Comparison of ENCODE assay signal across 9 mouse cellular contexts in genomic region chr1:184447911-184448310, GRCm38 (mm10).
DNase-seq lines count a peak whose midpoint lies in the region; ATAC-seq and TF ChIP-seq lines count a peak whose summit lies in the region.
"Had no signal": no experiment of that assay in that cellular context is flagged by ENCODE, and none has a peak within 500 bp of the region (broad histone marks: within the 10 kb centered on the region; RNA-seq: fewer than 3 reads in every experiment).

No protein-coding gene starts in this region.

- no peak overlapping the region for H3K9ac ChIP-seq in kidney, embryonic 14.5 days (ENCODE audit: low read depth, low read length)
- no peak overlapping the region for H3K9ac ChIP-seq in embryonic facial prominence, embryonic 11.5 days (replicated peaks; ENCODE audit: low read length)
- no peak overlapping the region for H3K9ac ChIP-seq in limb, embryonic 11.5 days (ENCODE audit: low read length)
- H3K9ac ChIP-seq: heart, embryonic 15.5 days had no signal

- no peak overlapping the region for H3K27ac ChIP-seq in kidney, embryonic 14.5 days (ENCODE audit: low read depth, low read length)
- H3K27ac ChIP-seq in embryonic facial prominence, embryonic 11.5 days (replicated peaks; ENCODE audit: low read depth, low read length), result no peak overlapping the region
- no peak overlapping the region for H3K27ac ChIP-seq in limb, embryonic 11.5 days (replicated peaks; ENCODE audit: low read depth, low read length)
- H3K27ac ChIP-seq in olfactory bulb, adult 2 months (ENCODE audit: insufficient read depth, low read depth, low read length), result no peak overlapping the region
- H3K27ac ChIP-seq: heart, embryonic 15.5 days had no signal

- DNase-seq in kidney, adult 18-20 months, result peak; percentile 78
- DNase-seq in adrenal gland, postnatal 14 days, result peak; percentile 90
- DNase-seq in embryonic facial prominence, embryonic 11.5 days (ENCODE audit: low spot score), result peak; percentile 75
- DNase-seq in limb, embryonic 11.5 days (ENCODE audit: low spot score), result peak; percentile 81
- DNase-seq in thymus, postnatal 14 days, result peak; percentile 86

- peak; percentile 43; the same call in 1 of the 2 replicates for TF ChIP-seq CTCF in olfactory bulb, adult 2 months (IDR thresholded peaks at IDR 0.05; ENCODE audit: insufficient read depth, low read depth, low read length)

- no peaks in the 10 kb centered on the region for H3K4me1 ChIP-seq in kidney, embryonic 14.5 days (ENCODE audit: control insufficient read depth, insufficient read depth, low read length)
- H3K4me1 ChIP-seq in embryonic facial prominence, embryonic 11.5 days (ENCODE audit: control insufficient read depth, insufficient read depth, low read length), result no peaks in the 10 kb centered on the region
- H3K4me1 ChIP-seq in limb, embryonic 11.5 days (ENCODE audit: control insufficient read depth, insufficient read depth, low read length), result no peaks in the 10 kb centered on the region
- H3K4me1 ChIP-seq in olfactory bulb, adult 2 months (ENCODE audit: control insufficient read depth, insufficient read depth, low read length), result no peaks in the 10 kb centered on the region

- ATAC-seq in kidney, embryonic 14.5 days (ENCODE audit: low FRiP score, low TSS enrichment), result no peak
- ATAC-seq in embryonic facial prominence, embryonic 11.5 days (replicated peaks; ENCODE audit: insufficient number of reproducible peaks, low FRiP score, low TSS enrichment, low read depth), result no peak
- ATAC-seq in hematopoietic stem cell, adult 5-6 weeks (replicated peaks in 1 of 2; ENCODE audit: insufficient read depth in 1 of 2, low FRiP score in 2 of 2, low TSS enrichment in 1 of 2, low read depth in 1 of 2, poor library complexity in 2 of 2, severe bottlenecking in 2 of 2), result peak; percentile 65 to 81; a peak in 2 of 4 replicates
- no peak for ATAC-seq in limb, embryonic 11.5 days (ENCODE audit: insufficient number of reproducible peaks, low FRiP score, low TSS enrichment, low read depth)

- WGBS in kidney, embryonic 14.5 days, result 61% methylated on average over 7 of the region's 7 CpGs
- 51% methylated on average over 7 of the region's 7 CpGs for WGBS in embryonic facial prominence, embryonic 11.5 days
- 57% methylated on average over 7 of the region's 7 CpGs for WGBS in limb, embryonic 11.5 days
- WGBS in olfactory bulb, adult 2 months, result 68% methylated on average over 7 of the region's 7 CpGs

- no peak overlapping the region for H3K4me3 ChIP-seq in kidney, embryonic 14.5 days (ENCODE audit: low read length)
- no peak overlapping the region for H3K4me3 ChIP-seq in embryonic facial prominence, embryonic 11.5 days (ENCODE audit: low read depth, low read length)
- H3K4me3 ChIP-seq in limb, embryonic 11.5 days (ENCODE audit: low read depth, low read length), result no peak overlapping the region
- no peak overlapping the region for H3K4me3 ChIP-seq in olfactory bulb, adult 2 months (ENCODE audit: insufficient read depth, low read depth, low read length)
- H3K4me3 ChIP-seq: heart, embryonic 15.5 days had no signal

- TF ChIP-seq POLR2A in olfactory bulb, adult 2 months (IDR thresholded peaks at IDR 0.05; ENCODE audit: insufficient read depth, low read depth, low read length), result no peak

- H3K27me3 ChIP-seq in kidney, embryonic 14.5 days (ENCODE audit: control insufficient read depth, insufficient read depth, low read length), result no peaks in the 10 kb centered on the region
- H3K27me3 ChIP-seq in embryonic facial prominence, embryonic 11.5 days (ENCODE audit: control insufficient read depth, insufficient read depth, low read length), result no peaks in the 10 kb centered on the region
- H3K27me3 ChIP-seq in limb, embryonic 11.5 days (ENCODE audit: control insufficient read depth, insufficient read depth, low read length), result no peaks in the 10 kb centered on the region

- H3K9me3 ChIP-seq in kidney, embryonic 14.5 days (ENCODE audit: control insufficient read depth, low read length), result no peaks in the 10 kb centered on the region
- H3K9me3 ChIP-seq in embryonic facial prominence, embryonic 11.5 days (replicated peaks; ENCODE audit: control insufficient read depth, low read length), result no peaks in the 10 kb centered on the region
- no peaks in the 10 kb centered on the region for H3K9me3 ChIP-seq in limb, embryonic 11.5 days (ENCODE audit: control insufficient read depth, low read length)
- H3K9me3 ChIP-seq: heart, embryonic 15.5 days had no signal

- no peaks in the 10 kb centered on the region for H3K36me3 ChIP-seq in kidney, embryonic 14.5 days (ENCODE audit: control insufficient read depth, insufficient read depth, low read length)
- H3K36me3 ChIP-seq in embryonic facial prominence, embryonic 11.5 days (replicated peaks; ENCODE audit: control insufficient read depth, insufficient read depth, low read depth, low read length), result no peaks in the 10 kb centered on the region
- H3K36me3 ChIP-seq in limb, embryonic 11.5 days (ENCODE audit: control insufficient read depth, insufficient read depth, low read length), result no peaks in the 10 kb centered on the region
- H3K36me3 ChIP-seq: heart, embryonic 15.5 days had no signal

- H3K4me2 ChIP-seq in kidney, embryonic 14.5 days (replicated peaks; ENCODE audit: low read depth, low read length), result no peak overlapping the region
- no peak overlapping the region for H3K4me2 ChIP-seq in embryonic facial prominence, embryonic 11.5 days (ENCODE audit: low read depth, low read length)
- no peak overlapping the region for H3K4me2 ChIP-seq in limb, embryonic 11.5 days (ENCODE audit: low read depth, severe bottlenecking)
- H3K4me2 ChIP-seq: heart, embryonic 15.5 days had no signal

Comparison
In these comparisons a context has a peak if more than half of its experiments do, and no peak if none do; other contexts are left out.
1. ATAC-seq: peak in hematopoietic stem cell, adult 5-6 weeks (2 of 2); none in kidney, embryonic 14.5 days (single experiment), embryonic facial prominence, embryonic 11.5 days (single experiment) and limb, embryonic 11.5 days (single experiment).
2. Peak in every context shown above with its lines, with median percentiles within 50 percentile points of each other: DNase-seq.